Mouse (Mus musculus): ENCODE data around the gene Gp1ba. TPM values are rescaled to one million over a fixed set of nuclear protein-coding genes. Genes with fewer than 3 reads are reported as not detected.

Gene Gp1ba
- total RNA-seq, 2 experiments from 2014 or later, result 1.1 to 8.0 TPM

GRCm38 (mm10) chr11:70666687-70667086, 27.8 kb downstream of the Gp1ba start:
- ATAC-seq (replicated peaks; ENCODE audit: low FRiP score, poor library complexity, severe bottlenecking), result no peak

- no peak for ATAC-seq (replicated peaks; ENCODE audit: low FRiP score, poor library complexity, severe bottlenecking)
Observed at GRCm38 (mm10) chr11:70667271-70668150, 28.6 kb downstream of the Gp1ba start.

GRCm38 (mm10) chr11:70668335-70668770, 29.4 kb downstream of the Gp1ba start:
- peak; percentile 52 for ATAC-seq (replicated peaks; ENCODE audit: low FRiP score, poor library complexity, severe bottlenecking)

GRCm38 (mm10) chr11:70668771-70669505, 30.0 kb downstream of the Gp1ba start, which contains the start of gene Spag7:
Spag7 (minus strand) TSS chr11:70669416.
- peak; percentile 86 for ATAC-seq (replicated peaks; ENCODE audit: low FRiP score, poor library complexity, severe bottlenecking)

GRCm38 (mm10) chr11:70669582-70670345, 30.8 kb downstream of the Gp1ba start:
- ATAC-seq (replicated peaks; ENCODE audit: low FRiP score, poor library complexity, severe bottlenecking), result peak; percentile 7

GRCm38 (mm10) chr11:70670483-70670882, 31.6 kb downstream of the Gp1ba start:
- no peak for ATAC-seq (replicated peaks; ENCODE audit: low FRiP score, poor library complexity, severe bottlenecking)

- ATAC-seq (replicated peaks; ENCODE audit: low FRiP score, poor library complexity, severe bottlenecking), result no peak
Observed at GRCm38 (mm10) chr11:70671333-70672047, 32.6 kb downstream of the Gp1ba start.

- ATAC-seq (replicated peaks; ENCODE audit: low FRiP score, poor library complexity, severe bottlenecking), result no peak
Observed at GRCm38 (mm10) chr11:70674014-70674413, 35.1 kb downstream of the Gp1ba start.

GRCm38 (mm10) chr11:70674501-70674900, 35.6 kb downstream of the Gp1ba start:
- no peak for ATAC-seq (replicated peaks; ENCODE audit: low FRiP score, poor library complexity, severe bottlenecking)

GRCm38 (mm10) chr11:70678092-70678491, 39.2 kb downstream of the Gp1ba start:
- no peak for ATAC-seq (replicated peaks; ENCODE audit: low FRiP score, poor library complexity, severe bottlenecking)

- ATAC-seq (replicated peaks; ENCODE audit: low FRiP score, poor library complexity, severe bottlenecking), result no peak
Observed at GRCm38 (mm10) chr11:70678576-70678975, 39.7 kb downstream of the Gp1ba start.

- no peak for ATAC-seq (replicated peaks; ENCODE audit: low FRiP score, poor library complexity, severe bottlenecking)
Observed at GRCm38 (mm10) chr11:70679361-70679760, 40.4 kb downstream of the Gp1ba start.

GRCm38 (mm10) chr11:70679894-70680293, 41.0 kb downstream of the Gp1ba start:
- no peak for ATAC-seq (replicated peaks; ENCODE audit: low FRiP score, poor library complexity, severe bottlenecking)

GRCm38 (mm10) chr11:70681170-70681569, 42.2 kb downstream of the Gp1ba start:
- ATAC-seq (replicated peaks; ENCODE audit: low FRiP score, poor library complexity, severe bottlenecking), result no peak

- ATAC-seq (replicated peaks; ENCODE audit: low FRiP score, poor library complexity, severe bottlenecking), result no peak
Observed at GRCm38 (mm10) chr11:70681897-70682581, 43.1 kb downstream of the Gp1ba start.

- no peak for ATAC-seq (replicated peaks; ENCODE audit: low FRiP score, poor library complexity, severe bottlenecking)
Observed at GRCm38 (mm10) chr11:70683640-70684039, 44.7 kb downstream of the Gp1ba start.

GRCm38 (mm10) chr11:70686901-70687566, 48.1 kb downstream of the Gp1ba start:
- 0 out of 2 replicates have a peak, but pooled peaks have one; percentile 47 for ATAC-seq (replicated peaks; ENCODE audit: low FRiP score, poor library complexity, severe bottlenecking)

- peak; percentile 63 for ATAC-seq (replicated peaks; ENCODE audit: low FRiP score, poor library complexity, severe bottlenecking)
Observed at GRCm38 (mm10) chr11:70687601-70688199, 48.8 kb downstream of the Gp1ba start, which contains the start of gene Camta2. Camta2 (minus strand) TSS chr11:70688105.
